Mouse (Mus musculus) thymus, adult 18-20 months (tissue): ENCODE results near the gene Bik.

ENCODE experiments used
- DNase-seq, 2 experiments: peaks; one replicate each; pipeline ENCODE4 v3.0.0; 2022; ENCODE audit warnings: mixed read lengths in 2 of 2

Gene Bik

GRCm38 (mm10) chr15:83512489-83513281, 14.0 kb upstream of the Bik start:
- DNase-seq: no peak

GRCm38 (mm10) chr15:83515018-83515417, 11.6 kb upstream of the Bik start:
- no peak for DNase-seq

GRCm38 (mm10) chr15:83518215-83519048, 8.2 kb upstream of the Bik start:
- DNase-seq: peak in 1 of 2 experiments; percentile 29

DNA sequence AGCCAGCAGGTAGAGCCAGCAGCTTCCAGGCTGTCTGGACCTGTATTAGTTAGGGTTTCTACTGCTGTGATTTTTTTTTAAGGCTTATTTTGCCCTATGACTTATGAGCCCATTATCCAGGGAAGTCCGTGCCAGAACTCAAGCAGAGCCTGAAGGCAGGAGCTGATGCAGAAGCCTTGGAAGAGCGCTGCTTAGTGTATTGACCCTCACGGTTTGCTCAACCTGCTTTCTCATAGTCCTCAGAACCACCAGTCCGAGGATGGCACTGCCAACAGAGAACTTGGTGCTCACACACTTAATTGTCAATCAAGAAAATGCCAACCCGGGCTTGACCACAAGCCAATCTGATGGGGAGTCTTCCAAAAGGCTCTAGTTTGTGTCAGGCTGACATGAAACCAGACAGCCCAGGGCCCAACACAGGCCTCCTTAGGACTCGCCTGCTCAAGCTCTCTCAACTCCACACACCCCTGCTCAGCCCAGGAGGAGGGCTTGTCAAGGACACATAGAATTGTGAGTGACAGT, 5.7 kb upstream of the Bik start:
- no peak for DNase-seq

GRCm38 (mm10) chr15:83523196-83523595, 3.5 kb upstream of the Bik start:
- no peak for DNase-seq

DNA sequence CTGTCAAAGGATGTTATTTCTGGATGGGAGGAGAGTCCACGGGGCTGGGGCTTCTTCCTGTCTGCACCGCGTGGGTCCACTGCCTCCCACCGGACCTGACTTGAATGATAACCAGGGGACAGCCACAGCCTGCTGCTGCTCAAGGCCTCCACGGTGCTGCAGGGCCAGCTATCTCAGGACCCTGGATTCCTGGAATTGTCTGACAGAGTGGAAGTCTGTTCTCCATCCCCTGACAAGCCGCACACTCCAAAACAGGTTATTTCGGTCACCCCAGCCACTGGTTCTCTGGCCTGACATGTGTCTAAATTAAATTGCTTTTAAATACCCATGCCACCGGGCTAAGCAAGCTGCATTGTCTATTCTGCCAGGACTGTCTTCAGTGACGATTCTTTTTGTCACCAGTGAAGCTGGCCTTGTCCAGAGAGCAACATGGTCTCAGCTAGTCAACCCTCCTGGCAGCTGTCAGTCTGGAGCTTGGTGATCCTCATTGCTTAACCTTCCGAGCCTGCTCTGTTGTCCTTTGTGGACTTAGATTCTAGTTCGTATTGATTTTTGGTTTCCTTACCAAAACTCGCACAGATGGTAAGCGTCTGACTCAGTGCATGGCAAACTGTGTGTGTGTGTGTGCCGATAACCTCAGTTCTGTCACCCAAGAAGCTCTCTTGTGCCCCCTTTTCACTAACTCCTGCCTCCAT, 2.9 kb upstream of the Bik start:
- DNase-seq: no peak

DNA sequence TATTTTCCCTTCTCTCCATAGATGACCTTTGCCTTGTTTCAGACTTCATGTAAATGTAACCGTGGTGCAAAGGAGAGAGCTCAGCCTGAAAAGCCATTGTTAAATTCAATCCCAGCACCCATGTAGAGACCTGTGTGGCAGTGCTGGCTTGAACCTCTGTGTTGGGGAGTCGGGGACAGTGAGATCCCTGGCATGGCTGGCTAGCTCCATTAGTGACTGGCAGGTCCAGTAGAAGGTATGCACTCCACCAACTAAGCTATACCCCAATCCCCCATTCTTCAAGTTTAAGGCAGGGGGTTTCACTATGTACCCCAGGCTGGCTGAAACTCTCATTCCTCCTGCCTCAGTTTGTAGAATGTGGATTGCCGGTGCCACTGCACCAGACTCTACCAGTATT, 2.3 kb upstream of the Bik start:
- no peak for DNase-seq

DNA sequence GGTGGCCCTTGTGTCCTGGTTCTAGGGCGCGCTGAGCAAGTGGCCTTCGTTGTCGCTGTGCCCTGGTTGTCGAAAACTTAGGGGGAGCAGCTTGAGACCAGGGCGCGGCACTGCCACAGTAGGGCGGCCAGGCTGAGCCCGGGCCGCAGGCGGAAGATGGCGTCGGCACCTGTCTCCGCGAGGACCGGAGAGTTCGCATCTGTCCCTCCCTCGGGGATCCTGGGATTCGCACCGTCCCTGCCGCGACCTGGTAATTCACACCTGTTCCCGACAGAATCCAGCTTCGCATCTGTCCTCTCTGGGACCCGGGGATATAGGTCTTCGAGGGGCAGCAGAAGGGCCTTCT, 403 bp downstream of the Bik start:
- no peak for DNase-seq

DNA sequence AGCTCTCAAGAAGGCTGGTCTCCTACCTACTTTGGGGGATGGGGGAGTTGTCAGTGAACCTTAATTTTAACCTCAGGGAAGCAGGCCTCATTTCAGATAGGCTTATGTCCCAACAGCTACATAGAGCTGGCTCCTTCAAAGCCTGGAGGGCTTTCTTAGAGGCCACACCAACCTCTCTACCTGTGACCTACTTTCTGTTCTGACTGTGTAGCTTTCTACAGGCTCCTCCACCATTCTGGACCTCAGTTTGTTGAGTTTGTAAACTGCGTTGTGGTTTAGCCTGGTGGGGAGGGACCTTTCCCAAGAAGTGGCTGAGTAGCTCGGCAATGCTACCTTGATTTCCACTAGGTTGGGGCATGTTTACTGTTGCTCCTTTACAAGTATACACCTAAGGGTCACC, 1.1 kb downstream of the Bik start:
- DNase-seq: no peak

GRCm38 (mm10) chr15:83528892-83529291, 2.2 kb downstream of the Bik start:
- DNase-seq: no peak

DNA sequence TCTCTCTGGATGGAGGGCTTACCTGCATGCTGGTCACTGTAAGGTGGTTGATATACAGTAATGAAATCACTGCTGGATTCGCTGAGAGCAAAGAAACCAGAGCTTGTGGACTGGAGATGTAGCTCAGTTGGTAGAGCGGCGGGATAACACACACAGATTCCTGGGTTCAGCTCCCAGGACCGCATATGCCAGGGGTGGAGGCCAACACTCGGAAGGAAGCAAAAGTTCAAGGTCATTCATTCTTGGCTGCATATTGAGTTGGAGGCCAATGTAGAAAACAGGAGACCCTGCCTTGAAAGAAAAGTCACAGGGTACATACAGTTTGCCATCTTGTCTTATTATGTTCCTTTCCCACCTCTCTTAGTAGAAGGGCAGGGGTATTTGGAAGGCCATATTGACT, 3.1 kb downstream of the Bik start:
- DNase-seq: no peak

- DNase-seq: no peak
These were observed 3.6 kb downstream of the Bik start for GRCm38 (mm10) chr15:83530233-83530632.

- DNase-seq: no peak
These were observed 4.0 kb downstream of the Bik start for GRCm38 (mm10) chr15:83530688-83531087.

DNA sequence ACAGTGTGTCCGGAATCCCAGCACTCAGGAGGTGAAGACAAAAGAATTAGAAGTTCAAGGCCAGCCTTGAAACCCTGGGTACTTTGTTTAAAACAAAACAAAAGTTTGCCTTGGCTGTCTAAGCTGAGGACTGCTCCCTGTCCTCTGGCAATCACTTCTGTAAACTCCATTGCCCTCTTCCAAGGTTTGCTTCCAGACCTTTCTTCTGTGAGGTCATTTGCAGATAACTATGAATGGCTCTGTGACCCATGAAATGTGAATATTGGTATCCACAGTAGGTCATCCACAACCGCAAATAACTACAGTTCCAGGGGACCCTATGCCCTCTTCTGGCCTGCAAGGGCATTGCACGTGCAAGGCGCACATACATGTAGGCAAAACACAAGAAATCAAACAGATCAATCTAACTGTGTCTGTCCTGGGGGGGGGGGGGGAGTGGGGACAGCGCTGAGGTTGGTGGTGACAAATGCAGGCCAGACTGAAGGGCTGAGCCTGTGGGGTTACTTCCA, 5.4 kb downstream of the Bik start:
- no peak for DNase-seq

- DNase-seq: no peak
These were observed 5.9 kb downstream of the Bik start for GRCm38 (mm10) chr15:83532606-83533005.

GRCm38 (mm10) chr15:83534960-83535889, 8.6 kb downstream of the Bik start:
- DNase-seq: no peak

GRCm38 (mm10) chr15:83535890-83536231, 9.2 kb downstream of the Bik start:
- no peak for DNase-seq

- no peak for DNase-seq
These were observed 12.2 kb downstream of the Bik start for GRCm38 (mm10) chr15:83538855-83539254.

DNA sequence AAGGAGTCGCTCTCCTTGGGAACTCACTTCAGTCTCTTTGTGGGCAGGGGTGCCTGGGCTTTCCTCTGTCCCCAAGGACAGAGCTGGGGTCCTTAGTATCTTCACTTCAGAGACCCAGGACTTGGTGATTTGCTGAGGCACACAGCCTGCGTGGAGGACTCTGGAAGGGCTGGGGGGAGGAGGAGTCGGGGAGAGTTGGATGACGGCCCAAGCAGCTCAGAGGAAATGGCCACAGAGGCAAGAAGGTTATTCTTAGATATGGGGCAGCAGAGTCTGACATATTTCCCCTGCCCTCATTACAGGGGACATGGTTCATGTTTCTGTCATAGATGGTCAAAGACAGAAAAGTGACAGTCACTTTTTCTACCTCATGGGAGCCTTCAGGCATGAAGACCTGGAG, 13.2 kb downstream of the Bik start:
- DNase-seq: no peak

- no peak for DNase-seq
These were observed 15.1 kb downstream of the Bik start for GRCm38 (mm10) chr15:83541647-83542287.

DNA sequence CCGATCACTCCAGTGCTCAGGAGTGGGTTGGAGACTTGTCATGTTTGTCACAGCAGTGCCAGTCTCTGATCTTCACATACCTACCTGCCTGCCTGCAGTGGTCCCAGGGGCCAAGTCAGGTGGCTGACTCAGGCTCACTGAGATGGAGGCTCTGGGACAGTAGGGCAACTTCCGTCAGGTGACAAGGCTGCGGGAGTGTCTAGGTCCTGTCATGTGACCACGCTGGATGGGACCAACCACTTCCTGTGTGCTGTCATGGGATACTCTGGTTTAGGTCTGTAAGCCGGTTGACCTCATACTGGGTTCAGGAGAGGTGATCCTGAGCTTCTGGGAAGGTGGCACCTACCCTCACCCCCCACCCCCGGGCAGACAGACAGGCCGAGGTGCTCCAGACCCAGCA, 19.4 kb downstream of the Bik start:
- no peak for DNase-seq

- DNase-seq: no peak
These were observed 20.5 kb downstream of the Bik start for GRCm38 (mm10) chr15:83547144-83547543.
